Mouse (Mus musculus): Measurements from ENCODE around the gene Dcx.

The Dcx gene

DNA sequence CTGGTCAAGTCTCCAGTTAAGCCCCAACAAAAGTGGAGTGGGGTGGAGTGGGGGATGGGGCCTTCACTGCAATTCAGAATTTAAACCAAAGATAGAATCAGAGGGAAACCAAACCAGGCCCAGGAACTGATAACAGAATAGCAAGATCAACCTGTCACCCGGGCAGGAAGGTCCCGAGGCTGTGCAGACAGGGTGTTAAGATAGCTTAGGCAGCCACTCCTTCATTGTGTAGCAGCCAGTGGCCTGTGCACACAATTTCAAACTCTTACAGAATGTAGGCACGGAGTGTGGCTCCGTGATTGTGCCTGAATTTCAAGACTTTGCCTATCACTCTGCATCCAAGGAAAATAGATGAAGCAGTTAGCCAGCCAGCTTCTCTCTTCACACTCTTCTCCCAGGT is 106.6 kb downstream of the Dcx start:
- DNase-seq = no peak

- no peak for DNase-seq
These were observed 114.2 kb downstream of the Dcx start for GRCm38 (mm10) chrX:143818961-143819360.

DNA sequence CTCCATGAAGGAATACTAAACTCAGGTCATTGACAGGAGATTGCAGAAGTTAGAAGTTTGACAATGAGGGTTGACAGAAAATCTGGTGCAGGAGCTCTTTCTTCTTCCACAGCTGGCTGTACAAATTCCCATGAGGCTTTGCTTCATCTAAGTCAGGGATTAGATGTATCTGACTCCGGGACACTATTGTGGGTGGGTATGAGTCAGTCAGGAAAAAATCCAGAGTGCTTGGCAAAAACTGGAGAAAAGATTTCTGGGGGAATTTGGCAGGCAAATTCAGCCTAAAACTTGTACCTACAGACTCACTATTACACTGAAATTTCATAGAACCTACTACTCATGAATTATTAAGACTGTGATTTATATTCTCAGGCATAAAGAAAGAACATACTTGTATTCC is 117.2 kb downstream of the Dcx start:
- no peak for DNase-seq
